23 mouse cellular contexts compared by ENCODE assay signal in genomic region chr17:36264273-36264925, GRCm38 (mm10). TPM values are rescaled to one million over a fixed set of nuclear protein-coding genes. Genes with fewer than 3 reads are reported as not detected.
"Had no signal": no experiment of that assay in that cellular context is flagged by ENCODE, and none has a peak within 500 bp of the region (broad histone marks: within the 10 kb centered on the region; RNA-seq: fewer than 3 reads in every experiment).

No protein-coding gene starts in this region.

- H3K4me3 ChIP-seq: lung, embryonic 15.5 days; megakaryocyte, embryonic 14.5 days; midbrain, embryonic 13.5 days; midbrain, embryonic 15.5 days; neural tube, embryonic 12.5 days; stomach, embryonic 15.5 days had no signal

- H3K9ac ChIP-seq: liver, postnatal 0 days; lung, embryonic 15.5 days; midbrain, embryonic 13.5 days; midbrain, embryonic 15.5 days; neural tube, embryonic 12.5 days; stomach, embryonic 15.5 days had no signal

- H3K4me1 ChIP-seq: lung, embryonic 15.5 days; midbrain, embryonic 13.5 days; midbrain, embryonic 15.5 days; neural tube, embryonic 12.5 days; stomach, embryonic 15.5 days had no signal

- H3K4me2 ChIP-seq: lung, embryonic 15.5 days; midbrain, embryonic 11.5 days; midbrain, embryonic 13.5 days; midbrain, embryonic 15.5 days; neural tube, embryonic 12.5 days; stomach, embryonic 15.5 days had no signal

- H3K27me3 ChIP-seq: lung, embryonic 15.5 days; megakaryocyte, embryonic 14.5 days; midbrain, embryonic 13.5 days; midbrain, embryonic 15.5 days; neural tube, embryonic 12.5 days; stomach, embryonic 15.5 days had no signal

- DNase-seq: liver, postnatal 0 days; lung, adult 2 months; lung, postnatal 14 days; lung, postnatal 36 days; right cerebral cortex, postnatal 14 days; thymus, postnatal 14 days; thymus, postnatal 36 days had no signal

- H3K9me3 ChIP-seq: lung, embryonic 15.5 days; megakaryocyte, embryonic 14.5 days; midbrain, embryonic 13.5 days; midbrain, embryonic 15.5 days; neural tube, embryonic 12.5 days; stomach, embryonic 15.5 days had no signal

- ATAC-seq: liver, postnatal 0 days; lung, postnatal 0 days; midbrain, embryonic 13.5 days; midbrain, embryonic 15.5 days had no signal

- H3K27ac ChIP-seq: lung, embryonic 15.5 days; macrophage; midbrain, embryonic 13.5 days; midbrain, embryonic 15.5 days; neural tube, embryonic 12.5 days; stomach, embryonic 15.5 days; stomach, postnatal 0 days had no signal

RNA-seq across cellular contexts. Expression of gene H2-M10.2, which starts 21.9 kb away (rescaled TPM):
- total RNA-seq: megakaryocyte progenitor cell, adult 5-6 weeks; midbrain, postnatal 0 days; monocyte, adult 5-6 weeks; neutrophil, adult 5-6 weeks had no signal
- polyA plus RNA-seq: liver, postnatal 0 days; lung, adult 2 months; lung, postnatal 0 days; macrophage; midbrain, embryonic 11.5 days; midbrain, postnatal 0 days; neural tube, embryonic 12.5 days; spleen, adult 2 months; stomach, embryonic 15.5 days; stomach, postnatal 0 days; thymus, postnatal 0 days had no signal
